Mouse (Mus musculus) hindbrain, embryonic 11.5 days (tissue): ENCODE measurements at regions not wholly inside any gene's neighbourhood (a gene's known extent, or its start where the extent isn't known, plus 50 kb on each side); places are given as distances from the start of the nearest gene placed in this dataset.

Experiments
- ATAC-seq: fragments of 200-750 bp; cut with Nextera tagmentation; 2 replicates; pipeline ENCODE4 v1.8.0; 2017; ENCODE audit warnings: mild to moderate bottlenecking, moderate TSS enrichment, moderate library complexity; ENCODE audit not compliant: low FRiP score
- DNase-seq: peaks from one replicate; pipeline ENCODE4 v3.0.0-alpha.2; 2015; ENCODE audit warnings: low spot score
- H3K27ac ChIP-seq: fragments of 300-500 bp; sonication (generic); 2 replicates; pipeline ENCODE4 v1.5.1; 2014; ENCODE audit warnings: mild to moderate bottlenecking, low read depth, low read length
- H3K27me3 ChIP-seq: fragments of 300-500 bp; sonication (generic); 2 replicates; pipeline ENCODE4 v1.6.1; 2014; ENCODE audit warnings: mild to moderate bottlenecking, low read length, moderate library complexity, mixed read lengths; ENCODE audit not compliant: control insufficient read depth, insufficient read depth
- H3K36me3 ChIP-seq: fragments of 300-500 bp; sonication (generic); 2 replicates; pipeline ENCODE4 v1.6.1; 2014; ENCODE audit warnings: mild to moderate bottlenecking, low read length, moderate library complexity, mixed read lengths; ENCODE audit not compliant: control insufficient read depth, insufficient read depth
- H3K4me1 ChIP-seq: fragments of 300-500 bp; sonication (generic); replicated peaks from 2 replicates; pipeline ENCODE4 v1.6.1; 2014; ENCODE audit warnings: low read length, mixed read lengths; ENCODE audit not compliant: control insufficient read depth, insufficient read depth
- H3K4me2 ChIP-seq: fragments of 300-500 bp; sonication (generic); replicated peaks from 2 replicates; pipeline ENCODE4 v1.6.1; 2014; ENCODE audit warnings: mild to moderate bottlenecking, low read depth, low read length
- H3K4me3 ChIP-seq: fragments of 300-500 bp; sonication (generic); 2 replicates; pipeline ENCODE4 v1.5.1; 2014; ENCODE audit warnings: low read depth, low read length
- H3K9ac ChIP-seq: fragments of 300-500 bp; sonication (generic); 2 replicates; pipeline ENCODE4 v1.6.1; 2014; ENCODE audit warnings: low read depth, low read length
- H3K9me3 ChIP-seq: fragments of 300-500 bp; sonication (generic); 2 replicates; pipeline ENCODE4 v1.6.1; 2016; ENCODE audit warnings: low read length; ENCODE audit not compliant: control insufficient read depth
- WGBS: fragments of 180-500 bp; shearing (Covaris S2); extraction: QIAGEN DNeasy Blood & Tissue Kit; methylation state at CpG from one replicate; pipeline ENCODE4 v1.1.7; 2014; 5-methylcytosine and 5-hydroxymethylcytosine counted together

- no peak overlapping the region for H3K9ac ChIP-seq
- no peaks in the 10 kb centered on the region for H3K36me3 ChIP-seq
Observed at GRCm38 (mm10) chr14:76302322-76302991, 112.3 kb upstream of the Tsc22d1 start.

GRCm38 (mm10) chr14:76307603-76308002, 107.2 kb upstream of the Tsc22d1 start:
- DNase-seq (no peak), ATAC-seq (no peak)
- Histone ChIP-seq H3K4me2 (no peak overlapping the region), H3K9ac (no peak overlapping the region), H3K36me3 (no peaks in the 10 kb centered on the region), H3K27ac (no peak overlapping the region), H3K4me3 (no peak overlapping the region), H3K9me3 (no peaks in the 10 kb centered on the region), H3K27me3 (no peaks in the 10 kb centered on the region), H3K4me1 (no peaks in the 10 kb centered on the region)
- 71% methylated on average over 2 of the region's 2 CpGs for WGBS

More at GRCm38 (mm10) chr14:76302322-76302991, 112.3 kb upstream of the Tsc22d1 start:
- Histone ChIP-seq H3K4me1 (no peaks in the 10 kb centered on the region), H3K4me3 (no peak overlapping the region), H3K9me3 (no peaks in the 10 kb centered on the region), H3K4me2 (no peak overlapping the region), H3K27ac (no peak overlapping the region), H3K27me3 (no peaks in the 10 kb centered on the region)
- 81% methylated on average over 11 of the region's 11 CpGs for WGBS
- ATAC-seq (no peak), DNase-seq (no peak)

- Histone ChIP-seq H3K27ac (peak overlapping the region; percentile 13; the same call in 1 of the 2 replicates), H3K4me3 (no peak overlapping the region), H3K36me3 (no peaks in the 10 kb centered on the region), H3K9me3 (no peaks in the 10 kb centered on the region), H3K4me1 (no peaks in the 10 kb centered on the region), H3K27me3 (no peaks in the 10 kb centered on the region), H3K9ac (0 out of 2 replicates have a peak overlapping the region, but pooled peaks have one; percentile 32), H3K4me2 (peak overlapping the region; percentile 30)
- ATAC-seq (no peak), DNase-seq (peak; percentile 39)
- 21% methylated on average over 12 of the region's 12 CpGs for WGBS
Observed at GRCm38 (mm10) chr14:76308188-76308812, 106.5 kb upstream of the Tsc22d1 start.

GRCm38 (mm10) chr14:76309606-76310005, 105.2 kb upstream of the Tsc22d1 start:
- H3K4me3 ChIP-seq = no peak overlapping the region
- H3K9me3 ChIP-seq = no peaks in the 10 kb centered on the region
- no peaks in the 10 kb centered on the region for H3K4me1 ChIP-seq
- no peaks in the 10 kb centered on the region for H3K36me3 ChIP-seq
- WGBS = 76% methylated on average over 4 of the region's 4 CpGs
- no peaks in the 10 kb centered on the region for H3K27me3 ChIP-seq
- DNase-seq (no peak), ATAC-seq (no peak)
- H3K9ac ChIP-seq = no peak overlapping the region
- H3K27ac ChIP-seq = no peak overlapping the region
- no peak overlapping the region for H3K4me2 ChIP-seq

GRCm38 (mm10) chr14:76310278-76310677, 104.5 kb upstream of the Tsc22d1 start:
- Histone ChIP-seq H3K36me3 (no peaks in the 10 kb centered on the region), H3K27me3 (no peaks in the 10 kb centered on the region), H3K4me3 (no peak overlapping the region), H3K27ac (no peak overlapping the region), H3K9me3 (no peaks in the 10 kb centered on the region), H3K4me2 (no peak overlapping the region), H3K9ac (no peak overlapping the region), H3K4me1 (no peaks in the 10 kb centered on the region)
- ATAC-seq = no peak
- 75% methylated on average over 6 of the region's 6 CpGs for WGBS
- DNase-seq = no peak

GRCm38 (mm10) chr14:76313424-76314190, 101.2 kb upstream of the Tsc22d1 start:
- Histone ChIP-seq H3K4me3 (no peak overlapping the region), H3K9ac (no peak overlapping the region), H3K27ac (no peak overlapping the region), H3K9me3 (no peaks in the 10 kb centered on the region), H3K36me3 (no peaks in the 10 kb centered on the region), H3K4me1 (no peaks in the 10 kb centered on the region), H3K27me3 (no peaks in the 10 kb centered on the region), H3K4me2 (no peak overlapping the region)
- DNase-seq (no peak), ATAC-seq (peak; percentile 67; the same call in 1 of the 2 replicates)
- WGBS = 68% methylated on average over 14 of the region's 14 CpGs

GRCm38 (mm10) chr14:76318438-76318837, 96.3 kb upstream of the Tsc22d1 start:
- Histone ChIP-seq H3K4me1 (no peaks in the 10 kb centered on the region), H3K27ac (no peak overlapping the region), H3K4me3 (no peak overlapping the region), H3K36me3 (no peaks in the 10 kb centered on the region), H3K4me2 (no peak overlapping the region), H3K27me3 (no peaks in the 10 kb centered on the region), H3K9ac (no peak overlapping the region), H3K9me3 (no peaks in the 10 kb centered on the region)
- no peak for ATAC-seq
- no peak for DNase-seq
- WGBS = 81% methylated on average over 5 of the region's 5 CpGs

GRCm38 (mm10) chr14:76324246-76324645, 90.5 kb upstream of the Tsc22d1 start:
- no peak overlapping the region for H3K27ac ChIP-seq
- ATAC-seq (no peak), DNase-seq (no peak)
- no peaks in the 10 kb centered on the region for H3K9me3 ChIP-seq
- H3K4me2 ChIP-seq = no peak overlapping the region
- H3K9ac ChIP-seq = no peak overlapping the region
- H3K4me1 ChIP-seq = no peaks in the 10 kb centered on the region
- no peaks in the 10 kb centered on the region for H3K27me3 ChIP-seq
- WGBS = 96% methylated on average over 1 of the region's 1 CpGs
- H3K36me3 ChIP-seq = no peaks in the 10 kb centered on the region
- H3K4me3 ChIP-seq = no peak overlapping the region
